Mouse (Mus musculus) embryonic facial prominence, embryonic 13.5 days (tissue): ENCODE data around the gene N4bp3. TPM values are rescaled to one million over a fixed set of nuclear protein-coding genes. Genes with fewer than 3 reads are reported as not detected.
A peak's percentile ranks its signal among the peaks of the same experiment; 100 is the strongest.
"Not testable (repeated sequence)": the region's sequence is repeated elsewhere in the genome, so short reads cannot be mapped to it uniquely, and the experiment has no call there.

Experiments used
- ATAC-seq: fragments of 200-750 bp; cut with Nextera tagmentation; 2 replicates; pipeline ENCODE4 v1.8.0; 2017; ENCODE audit warnings: low read depth; ENCODE audit not compliant: insufficient number of reproducible peaks, insufficient read depth, low FRiP score, low TSS enrichment
- H3K27ac ChIP-seq: fragments of 300-500 bp; sonication (generic); 2 replicates; pipeline ENCODE4 v1.5.1; 2015; ENCODE audit warnings: moderate library complexity, mild to moderate bottlenecking, inconsistent platforms
- H3K27me3 ChIP-seq: fragments of 300-500 bp; sonication (generic); 2 replicates; pipeline ENCODE4 v1.6.1; 2015; ENCODE audit warnings: mild to moderate bottlenecking, inconsistent platforms
- H3K36me3 ChIP-seq: fragments of 300-500 bp; sonication (generic); 2 replicates; pipeline ENCODE4 v1.6.1; 2015; ENCODE audit warnings: mild to moderate bottlenecking, inconsistent platforms
- H3K4me1 ChIP-seq: fragments of 300-500 bp; sonication (generic); 2 replicates; pipeline ENCODE4 v1.6.1; 2015; ENCODE audit warnings: inconsistent platforms
- H3K4me2 ChIP-seq: fragments of 300-500 bp; sonication (generic); 2 replicates; pipeline ENCODE4 v1.6.1; 2015; ENCODE audit warnings: moderate library complexity, mild to moderate bottlenecking, inconsistent platforms
- H3K4me3 ChIP-seq: fragments of 300-500 bp; sonication (generic); 2 replicates; pipeline ENCODE4 v1.5.1; 2015; ENCODE audit warnings: mild to moderate bottlenecking, inconsistent platforms
- H3K9ac ChIP-seq: fragments of 300-500 bp; sonication (generic); 2 replicates; pipeline ENCODE4 v1.6.1; 2015; ENCODE audit warnings: mild to moderate bottlenecking, inconsistent platforms
- H3K9me3 ChIP-seq: fragments of 300-500 bp; sonication (generic); 2 replicates; pipeline ENCODE4 v1.6.1; 2016; ENCODE audit warnings: inconsistent platforms
- WGBS: fragments of 180-500 bp; shearing (Covaris S2); methylation state at CpG from one replicate; pipeline ENCODE4 v1.1.7; 2015; ENCODE audit warnings: mixed read lengths; 5-methylcytosine and 5-hydroxymethylcytosine counted together
- polyA plus RNA-seq: library from polyadenylated mRNA; unstranded; fragments of >200 nt; fragmentation: Nextera tagmentation; extraction: Ambion mirVana; gene quantifications from 2 replicates; pipeline ENCODE4 v1.2.1, GENCODE M21; 2015

Gene N4bp3
- polyA plus RNA-seq, 1 experiment from 2014 or later, result 21.2 TPM

- H3K9ac ChIP-seq, result 0 out of 2 replicates have a peak overlapping the region, but pooled peaks have one; percentile 41
- 58% methylated on average over 5 of the region's 5 CpGs for WGBS
- H3K4me2 ChIP-seq, result peak overlapping the region; percentile 48
These were observed 12.1 kb downstream of the N4bp3 start for GRCm38 (mm10) chr11:51638497-51638896.

GRCm38 (mm10) chr11:51637971-51638414 is 12.6 kb downstream of the N4bp3 start:
- H3K4me2 ChIP-seq, result peak overlapping the region; percentile 48
- peak overlapping the region; percentile 41; the same call in 1 of the 2 replicates for H3K9ac ChIP-seq
- peak overlapping the region; percentile 55; the same call in 1 of the 2 replicates for H3K27ac ChIP-seq
- H3K4me3 ChIP-seq, result peak overlapping the region; percentile 22
- H3K36me3 ChIP-seq, result 0 out of 2 replicates have a peak, but pooled peaks cover 5% of the 10 kb centered on the region
- ATAC-seq, result no peak
- H3K27me3 ChIP-seq, result no peaks in the 10 kb centered on the region
- H3K9me3 ChIP-seq, result no peaks in the 10 kb centered on the region
- peaks cover 24% of the 10 kb centered on the region for H3K4me1 ChIP-seq
- WGBS, result 2% methylated on average over 17 of the region's 17 CpGs

More at GRCm38 (mm10) chr11:51638497-51638896, 12.1 kb downstream of the N4bp3 start:
- no peaks in the 10 kb centered on the region for H3K27me3 ChIP-seq
- H3K9me3 ChIP-seq, result no peaks in the 10 kb centered on the region
- H3K4me3 ChIP-seq, result no peak overlapping the region
- peaks cover 10% of the 10 kb centered on the region; the same call in 1 of the 2 replicates for H3K36me3 ChIP-seq
- peaks cover 28% of the 10 kb centered on the region for H3K4me1 ChIP-seq
- H3K27ac ChIP-seq, result 0 out of 2 replicates have a peak overlapping the region, but pooled peaks have one; percentile 55
- no peak for ATAC-seq

GRCm38 (mm10) chr11:51636323-51636684 is 14.3 kb downstream of the N4bp3 start:
- Histone ChIP-seq H3K36me3 (no peaks in the 10 kb centered on the region), H3K4me2 (peak overlapping the region; percentile 81), H3K9me3 (no peaks in the 10 kb centered on the region), H3K4me3 (peak overlapping the region; percentile 80), H3K4me1 (peaks cover 24% of the 10 kb centered on the region), H3K9ac (peak overlapping the region; percentile 79), H3K27me3 (no peaks in the 10 kb centered on the region), H3K27ac (peak overlapping the region; percentile 85)
- 3% methylated on average over 6 of the region's 6 CpGs for WGBS
- no peak for ATAC-seq

- peak within 1 kb of the TSS; percentile 80 for H3K4me3 ChIP-seq
- H3K27ac ChIP-seq, result peak within 1 kb of the TSS; percentile 85
- peaks cover 24% of the 10 kb centered on the region for H3K4me1 ChIP-seq
- H3K9ac ChIP-seq, result peak within 1 kb of the TSS; percentile 79
- no peaks in the 10 kb centered on the region for H3K9me3 ChIP-seq
- WGBS, result under 1% methylated on average over 61 of the region's 61 CpGs
- H3K36me3 ChIP-seq, result no peaks in the 10 kb centered on the region
- H3K27me3 ChIP-seq, result no peaks in the 10 kb centered on the region
- peak within 1 kb of the TSS; percentile 81 for H3K4me2 ChIP-seq
- peak; percentile 62 for ATAC-seq
These were observed 14.9 kb downstream of the N4bp3 start, which contains the start of gene Rmnd5b for GRCm38 (mm10) chr11:51635525-51636322. Gene Rmnd5b (minus strand): TSS chr11:51635896.

DNA sequence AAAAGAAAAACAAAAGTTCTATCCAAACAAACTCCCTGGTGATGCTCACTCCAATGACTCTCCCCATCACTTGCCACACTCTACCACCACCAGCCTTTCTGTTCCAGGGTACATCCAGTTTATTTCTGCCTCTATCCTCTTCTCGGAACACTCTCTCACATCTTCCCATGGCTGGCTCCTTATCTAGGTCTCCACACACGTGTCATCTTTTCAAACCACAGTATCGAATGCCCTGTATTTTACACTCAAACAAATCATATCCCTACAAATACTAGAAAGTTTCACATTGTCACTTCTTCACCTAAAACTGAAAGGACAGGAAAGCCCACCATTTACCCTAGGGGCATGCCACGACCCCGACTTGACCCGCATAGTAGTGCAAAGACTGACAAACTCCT is 15.5 kb downstream of the N4bp3 start:
- Histone ChIP-seq H3K4me3 (peak overlapping the region; percentile 80), H3K4me1 (peaks cover 24% of the 10 kb centered on the region), H3K9ac (peak overlapping the region; percentile 79), H3K4me2 (peak overlapping the region; percentile 81), H3K9me3 (no peaks in the 10 kb centered on the region), H3K36me3 (no peaks in the 10 kb centered on the region), H3K27ac (peak overlapping the region; percentile 85), H3K27me3 (no peaks in the 10 kb centered on the region)
- WGBS, result 18% methylated on average over 6 of the region's 6 CpGs
- ATAC-seq, result no peak

- no peak overlapping the region for H3K4me3 ChIP-seq
- H3K27ac ChIP-seq, result no peak overlapping the region
- H3K27me3 ChIP-seq, result no peaks in the 10 kb centered on the region
- no peaks in the 10 kb centered on the region for H3K9me3 ChIP-seq
- H3K4me2 ChIP-seq, result no peak overlapping the region
- WGBS, result 90% methylated on average over 3 of the region's 3 CpGs
- H3K9ac ChIP-seq, result no peak overlapping the region
- peaks cover 24% of the 10 kb centered on the region for H3K4me1 ChIP-seq
- H3K36me3 ChIP-seq, result peaks cover 8% of the 10 kb centered on the region; the same call in 1 of the 2 replicates
- ATAC-seq, result no peak
These were observed 16.9 kb downstream of the N4bp3 start for GRCm38 (mm10) chr11:51633721-51634120.

DNA sequence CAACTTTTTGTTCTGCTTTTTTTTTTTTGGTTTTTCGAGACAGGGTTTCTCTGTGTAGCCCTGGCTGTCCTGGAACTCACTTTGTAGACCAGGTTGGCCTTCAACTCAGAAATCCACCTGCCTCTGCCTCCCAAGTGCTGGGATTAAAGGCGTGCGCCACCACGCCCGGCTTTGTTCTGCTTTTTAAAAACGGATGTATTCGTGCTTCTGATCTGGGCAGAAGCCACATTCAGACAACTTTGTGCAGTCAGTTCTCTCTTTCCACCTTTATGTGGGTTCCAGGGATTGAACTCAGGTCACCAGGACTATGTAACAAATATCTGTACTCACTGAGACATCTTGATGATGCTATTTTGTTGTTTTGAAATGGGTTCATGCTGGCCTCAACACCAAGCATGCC is 17.4 kb downstream of the N4bp3 start:
- Histone ChIP-seq H3K4me1 (peaks cover 23% of the 10 kb centered on the region), H3K36me3 (peaks cover 11% of the 10 kb centered on the region; the same call in 1 of the 2 replicates)
- H3K27me3 ChIP-seq, H3K4me3 ChIP-seq, ATAC-seq, H3K27ac ChIP-seq, H3K9ac ChIP-seq, H3K4me2 ChIP-seq, H3K9me3 ChIP-seq: not testable (repeated sequence)
- 94% methylated on average over 7 of the region's 7 CpGs for WGBS

DNA sequence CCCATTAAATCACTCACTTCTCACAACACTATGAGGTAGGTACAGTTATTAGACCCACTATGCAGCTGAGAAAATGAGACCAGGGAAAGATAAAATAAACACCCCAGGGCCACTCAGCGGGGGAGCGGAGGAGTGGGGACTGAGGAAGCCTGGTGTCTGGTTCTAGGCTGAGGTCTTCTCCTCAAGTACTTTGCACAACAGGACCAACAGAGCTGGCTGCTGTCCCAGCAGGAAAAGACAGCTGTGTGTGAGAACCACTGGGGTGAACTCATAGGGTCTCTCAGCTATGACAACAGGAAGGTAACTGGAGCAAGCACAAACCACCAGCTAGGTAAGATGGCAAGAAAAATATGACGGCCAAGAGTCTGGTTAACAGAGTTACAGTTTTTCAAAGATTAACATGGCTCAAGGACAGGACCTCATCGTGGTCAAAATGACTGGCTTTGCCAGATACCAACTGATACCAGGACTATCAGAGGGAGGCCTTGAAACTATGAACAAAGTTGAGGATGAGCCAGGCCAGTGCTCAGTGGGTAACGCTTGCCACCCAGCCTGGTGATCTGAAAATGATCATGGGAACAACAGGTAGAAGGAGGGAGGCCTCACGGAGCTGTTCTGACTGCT is 18.4 kb downstream of the N4bp3 start:
- WGBS, result 84% methylated on average over 6 of the region's 6 CpGs
- no peak overlapping the region for H3K27ac ChIP-seq
- H3K27me3 ChIP-seq, result no peaks in the 10 kb centered on the region
- ATAC-seq, result no peak
- peaks cover 20% of the 10 kb centered on the region for H3K36me3 ChIP-seq
- H3K9me3 ChIP-seq, result no peaks in the 10 kb centered on the region
- H3K4me2 ChIP-seq, result no peak overlapping the region
- H3K4me1 ChIP-seq, result peaks cover 16% of the 10 kb centered on the region
- H3K9ac ChIP-seq, result 0 out of 2 replicates have a peak overlapping the region, but pooled peaks have one; percentile 8
- H3K4me3 ChIP-seq, result no peak overlapping the region

- 84% methylated on average over 15 of the region's 15 CpGs for WGBS
- Histone ChIP-seq H3K4me2 (no peak overlapping the region), H3K27me3 (no peaks in the 10 kb centered on the region), H3K36me3 (peaks cover 43% of the 10 kb centered on the region), H3K27ac (no peak overlapping the region), H3K4me3 (no peak overlapping the region), H3K4me1 (peaks cover 7% of the 10 kb centered on the region), H3K9me3 (no peaks in the 10 kb centered on the region), H3K9ac (no peak overlapping the region)
- ATAC-seq, result no peak
These were observed 20.9 kb downstream of the N4bp3 start for GRCm38 (mm10) chr11:51629651-51630314.

DNA sequence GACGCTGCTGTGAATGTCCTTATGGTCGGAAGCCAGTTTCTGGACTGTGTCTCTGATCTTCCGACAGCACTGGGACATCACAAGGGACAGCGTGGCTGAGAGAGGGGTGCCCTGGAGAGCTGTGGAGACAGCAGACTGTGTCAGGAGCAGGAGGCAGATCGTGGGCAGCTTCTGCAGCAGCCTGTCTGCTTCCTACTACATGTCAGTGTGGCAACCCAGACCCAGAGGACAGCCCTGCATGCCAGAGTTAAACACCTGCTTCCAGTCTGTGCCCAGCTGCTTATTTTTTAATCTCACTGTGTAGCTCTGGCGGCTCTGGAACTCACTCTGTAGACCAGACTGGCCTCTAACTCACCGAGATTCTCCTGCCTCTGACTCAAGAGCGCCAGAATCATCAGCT is 22.7 kb downstream of the N4bp3 start:
- WGBS, result 84% methylated on average over 8 of the region's 8 CpGs
- H3K36me3 ChIP-seq, result peaks cover 62% of the 10 kb centered on the region

DNA sequence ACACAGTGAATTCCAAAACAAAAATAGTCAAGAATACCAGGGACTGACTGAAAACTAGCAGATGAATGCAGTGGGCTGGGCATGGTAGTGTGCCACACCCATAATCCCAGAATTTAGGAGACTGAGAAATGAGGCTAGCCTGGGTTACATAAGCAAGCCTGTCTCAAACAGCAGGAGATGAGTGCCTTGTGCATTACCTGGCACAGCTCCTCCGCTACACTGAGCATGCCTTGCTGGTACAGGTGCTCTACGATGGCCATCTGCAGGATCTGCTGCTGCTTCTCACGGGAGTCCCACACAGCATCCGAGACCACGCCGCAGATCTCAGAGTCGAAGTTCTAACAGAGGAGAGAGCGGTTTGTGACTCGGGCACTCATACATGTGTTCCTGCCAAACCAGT is 23.2 kb downstream of the N4bp3 start:
- no peaks in the 10 kb centered on the region for H3K9me3 ChIP-seq
- no peaks in the 10 kb centered on the region for H3K27me3 ChIP-seq
- no peaks in the 10 kb centered on the region for H3K4me1 ChIP-seq
- WGBS, result 92% methylated on average over 9 of the region's 9 CpGs
- peaks cover 67% of the 10 kb centered on the region for H3K36me3 ChIP-seq
- no peak overlapping the region for H3K27ac ChIP-seq
- H3K4me3 ChIP-seq, result no peak overlapping the region
- no peak overlapping the region for H3K4me2 ChIP-seq
- H3K9ac ChIP-seq, result no peak overlapping the region
- ATAC-seq, result no peak

More for the DNA sequence above, 22.7 kb downstream of the N4bp3 start:
- no peak overlapping the region for H3K4me2 ChIP-seq
- ATAC-seq, result no peak
- no peaks in the 10 kb centered on the region for H3K9me3 ChIP-seq
- no peak overlapping the region for H3K4me3 ChIP-seq
- no peak overlapping the region for H3K9ac ChIP-seq
- H3K27me3 ChIP-seq, result no peaks in the 10 kb centered on the region
- H3K4me1 ChIP-seq, result no peaks in the 10 kb centered on the region
- no peak overlapping the region for H3K27ac ChIP-seq
